Mouse (Mus musculus) cerebellum, postnatal 14 days (tissue): ENCODE measurements at regions not wholly inside any gene's neighbourhood (a gene's known extent, or its start where the extent isn't known, plus 50 kb on each side); places are given as distances from the start of the nearest gene placed in this dataset.

Experiments used
- DNase-seq, 2 experiments: peaks; one replicate each; pipeline ENCODE4 v3.0.0; 2021; ENCODE audit warnings: mixed read lengths in 2 of 2

- DNase-seq = no peak
Observed at GRCm38 (mm10) chrX:14960294-14960693, 749.3 kb downstream of the H2al1n start.

GRCm38 (mm10) chrX:15007023-15007422 is 796.1 kb downstream of the H2al1n start:
- DNase-seq = peak; percentile 68 to 72
